Mouse (Mus musculus) MEL (cell line): ENCODE measurements around the gene Esrrb. TPM values are rescaled to one million over a fixed set of nuclear protein-coding genes. Genes with fewer than 3 reads are reported as not detected.

Experiments
- DNase-seq: peaks from one replicate; pipeline ENCODE4 v3.0.0; 2011; ENCODE audit warnings: low read depth, low spot score
- H3K27ac ChIP-seq: 2 replicates; pipeline ENCODE4 v1.5.1; 2012; ENCODE audit warnings: low read depth, mild to moderate bottlenecking, control low read depth, low read length, moderate library complexity; ENCODE audit not compliant: control insufficient read depth
- H3K27me3 ChIP-seq, 2 experiments: fragments of 150-350 bp in 1 of 2; sonication (generic) in 1 of 2; 2 replicates each; pipeline ENCODE4 v1.6.1; 2012; ENCODE audit warnings: low read length in 2 of 2, mild to moderate bottlenecking in 2 of 2, improper control_type of control experiment in 1 of 2, moderate library complexity in 1 of 2; ENCODE audit not compliant: insufficient read depth in 2 of 2, control insufficient read depth in 1 of 2
- H3K36me3 ChIP-seq, 2 experiments: 2 replicates each; pipeline ENCODE4 v1.6.1; 2012 to 2014; ENCODE audit warnings: low read length in 2 of 2, improper control_type of control experiment in 1 of 2, inconsistent platforms in 1 of 2, mild to moderate bottlenecking in 1 of 2; ENCODE audit not compliant: insufficient read depth in 2 of 2, control insufficient read depth in 1 of 2
- H3K4me1 ChIP-seq, 2 experiments: fragments of 150-350 bp in 1 of 2; sonication (generic) in 1 of 2; 2 replicates each; pipeline ENCODE4 v1.6.1; 2012; ENCODE audit warnings: low read length in 2 of 2, improper control_type of control experiment in 1 of 2, mild to moderate bottlenecking in 1 of 2; ENCODE audit not compliant: insufficient read depth in 2 of 2, control insufficient read depth in 1 of 2
- H3K4me3 ChIP-seq, 2 experiments: fragments of 150-350 bp in 1 of 2; sonication (generic) in 1 of 2; 2 replicates each; pipeline ENCODE4 v1.5.1; 2012; ENCODE audit warnings: low read depth in 2 of 2, low read length in 2 of 2, mild to moderate bottlenecking in 2 of 2, moderate library complexity in 2 of 2, control low read depth in 1 of 2, improper control_type of control experiment in 1 of 2; ENCODE audit not compliant: control insufficient read depth in 1 of 2, insufficient read depth in 1 of 2
- H3K79me2 ChIP-seq: 2 replicates; pipeline ENCODE4 v1.6.1; 2012; ENCODE audit warnings: mild to moderate bottlenecking, low read length, moderate library complexity; ENCODE audit not compliant: control insufficient read depth, poor library complexity, insufficient read depth
- H3K9ac ChIP-seq: 2 replicates; pipeline ENCODE4 v1.6.1; 2012; ENCODE audit warnings: low read depth, mild to moderate bottlenecking, control low read depth, low read length, moderate library complexity; ENCODE audit not compliant: control insufficient read depth, poor library complexity, severe bottlenecking
- H3K9me3 ChIP-seq: fragments of 150-350 bp; sonication (generic); replicated peaks from 2 replicates; pipeline ENCODE4 v1.6.1; 2012; ENCODE audit warnings: mild to moderate bottlenecking, low read length, improper control_type of control experiment, moderate library complexity; ENCODE audit not compliant: insufficient read depth
- CHD1 ChIP-seq: IDR thresholded peaks from 2 replicates; pipeline ENCODE4 v1.6.1; 2012; ENCODE audit warnings: low read depth, mild to moderate bottlenecking, inconsistent platforms, low read length, improper control_type of control experiment
- CHD2 ChIP-seq: IDR thresholded peaks from 2 replicates; pipeline ENCODE4 v1.6.1; 2011; ENCODE audit warnings: low read length, improper control_type of control experiment
- CTCF ChIP-seq, 3 experiments: IDR thresholded peaks in 2 of 3; conservative IDR thresholded peaks in 1 of 3; 2 replicates each; pipeline ENCODE4 v1.5.1; 2011 to 2012; ENCODE audit warnings: low read length in 3 of 3, low read depth in 2 of 3, mild to moderate bottlenecking in 2 of 3, improper control_type of control experiment in 1 of 3, inconsistent platforms in 1 of 3, mixed read lengths in 1 of 3, moderate library complexity in 1 of 3; ENCODE audit not compliant: control insufficient read depth in 1 of 3, insufficient read depth in 1 of 3, poor library complexity in 1 of 3, severe bottlenecking in 1 of 3
- EP300 ChIP-seq, 2 experiments: IDR thresholded peaks; 2 replicates each; pipeline ENCODE4 v1.6.1; 2011; ENCODE audit warnings: improper control_type of control experiment in 2 of 2, low read length in 2 of 2, low read depth in 1 of 2, mild to moderate bottlenecking in 1 of 2
- ETS1 ChIP-seq: IDR thresholded peaks from 2 replicates; pipeline ENCODE4 v1.6.1; 2012; ENCODE audit warnings: low read depth, mild to moderate bottlenecking, inconsistent platforms, low read length, improper control_type of control experiment, moderate library complexity
- GABPA ChIP-seq: IDR thresholded peaks from 2 replicates; pipeline ENCODE4 v1.6.1; 2012; ENCODE audit warnings: low read depth, mild to moderate bottlenecking, inconsistent platforms, low read length, improper control_type of control experiment, moderate library complexity
- GATA1 ChIP-seq: IDR thresholded peaks from 2 replicates; pipeline ENCODE4 v1.6.1; 2011; ENCODE audit warnings: low read depth, low read length, improper control_type of control experiment
- HCFC1 ChIP-seq: IDR thresholded peaks from 2 replicates; pipeline ENCODE4 v1.6.1; 2012; ENCODE audit warnings: low read depth, mild to moderate bottlenecking, inconsistent platforms, low read length, improper control_type of control experiment, moderate library complexity
- JUND ChIP-seq: IDR thresholded peaks from 2 replicates; pipeline ENCODE4 v1.6.1; 2011; ENCODE audit warnings: low read depth, mild to moderate bottlenecking, improper control_type of control experiment, low read length
- KAT2A ChIP-seq: conservative IDR thresholded peaks from 2 replicates; pipeline ENCODE4 v1.6.1; 2012; ENCODE audit warnings: low read depth, low read length, improper control_type of control experiment, inconsistent platforms
- MAFK ChIP-seq: IDR thresholded peaks from 2 replicates; pipeline ENCODE4 v1.6.1; 2011; ENCODE audit warnings: low read depth, mild to moderate bottlenecking, low read length, improper control_type of control experiment, borderline replicate concordance
- MEF2A ChIP-seq: IDR thresholded peaks from 2 replicates; pipeline ENCODE4 v1.6.1; 2014; ENCODE audit warnings: low read depth, mild to moderate bottlenecking, inconsistent platforms, low read length, improper control_type of control experiment; ENCODE audit not compliant: poor library complexity, insufficient replicate concordance, severe bottlenecking; ENCODE audit errors: extremely low read depth
- MYB ChIP-seq: IDR thresholded peaks from 2 replicates; pipeline ENCODE4 v1.6.1; 2011; ENCODE audit warnings: mild to moderate bottlenecking, low read depth, low read length, improper control_type of control experiment
- MYC ChIP-seq: IDR thresholded peaks from 2 replicates; pipeline ENCODE4 v1.6.1; 2011; ENCODE audit warnings: low read depth, mild to moderate bottlenecking, low read length, improper control_type of control experiment, moderate library complexity
- NELFE ChIP-seq: IDR thresholded peaks from 2 replicates; pipeline ENCODE4 v1.6.1; 2011; ENCODE audit warnings: low read depth, low read length, improper control_type of control experiment
- POLR2AphosphoS2 ChIP-seq: IDR thresholded peaks from 2 replicates; pipeline ENCODE4 v1.6.1; 2011; ENCODE audit warnings: low read length, improper control_type of control experiment
- POLR2AphosphoS5 ChIP-seq: IDR thresholded peaks from 2 replicates; pipeline ENCODE4 v1.6.1; 2012; ENCODE audit warnings: low read depth, borderline replicate concordance, mild to moderate bottlenecking, inconsistent platforms, low read length, moderate library complexity, mixed read lengths
- RCOR1 ChIP-seq: IDR thresholded peaks from 2 replicates; pipeline ENCODE4 v1.6.1; 2012; ENCODE audit warnings: low read depth, mild to moderate bottlenecking, inconsistent platforms, low read length, improper control_type of control experiment
- SMC3 ChIP-seq: IDR thresholded peaks from 2 replicates; pipeline ENCODE4 v1.6.1; 2011; ENCODE audit warnings: low read depth, low read length, improper control_type of control experiment
- TBP ChIP-seq: IDR thresholded peaks from 2 replicates; pipeline ENCODE4 v1.8.0; 2011; ENCODE audit warnings: low read depth, low read length, improper control_type of control experiment
- polyA plus RNA-seq, 2 experiments: library from polyadenylated mRNA; stranded (reverse) in 1 of 2; unstranded in 1 of 2; fragments of >175 nt in 1 of 2; fragments of >200 nt in 1 of 2; gene quantifications; 2 replicates each; pipeline versions ENCODE4 v1.2.1 to v1.2.4; 2012; ENCODE audit warnings: low replicate concordance in 2 of 2, low read depth in 1 of 2; ENCODE audit not compliant: insufficient read length in 2 of 2, insufficient read depth in 1 of 2, missing spikeins in 1 of 2
- total RNA-seq: library from RNA; depleted of rRNA; stranded (reverse); fragments of 300-350 nt; gene quantifications from 2 replicates; pipeline ENCODE4 v1.2.3, GENCODE M21; 2012

Esrrb gene
- total and polyA plus RNA-seq, 3 experiments: not detected

GRCm38 (mm10) chr12:86370611-86371383 lies 9.9 kb downstream of the Esrrb start (continued):
- TF ChIP-seq JUND (no peak), POLR2AphosphoS2 (no peak), CHD1 (no peak)

GRCm38 (mm10) chr12:86374286-86374685 lies 13.4 kb downstream of the Esrrb start:
- Histone ChIP-seq H3K9me3 (no peaks in the 10 kb centered on the region), H3K27ac (no peak overlapping the region), H3K4me1 (no peaks in the 10 kb centered on the region), H3K4me3 (no peak overlapping the region), H3K79me2 (no peaks in the 10 kb centered on the region), H3K9ac (no peak overlapping the region), H3K27me3 (no peaks in the 10 kb centered on the region; a peak in 1 of 4 replicates), H3K36me3 (no peaks in the 10 kb centered on the region)
- no peak for DNase-seq
- no peak for TF ChIP-seq ETS1
- TF ChIP-seq EP300 (IDR thresholded peaks at IDR 0.05; ENCODE audit: low read depth in 1 of 2, low read length in 2 of 2): no peak
- TF ChIP-seq CHD2: no peak
- no peak for TF ChIP-seq CHD1
- TF ChIP-seq MYC: no peak
- TF ChIP-seq CTCF (IDR thresholded peaks at IDR 0.05 in 2 of 3, conservative IDR thresholded peaks at IDR 0.05 in 1 of 3; ENCODE audit: control insufficient read depth in 1 of 3, insufficient read depth in 1 of 3, low read depth in 2 of 3, low read length in 3 of 3, poor library complexity in 1 of 3, severe bottlenecking in 1 of 3): no peak
- TF ChIP-seq MYB: no peak
- TF ChIP-seq GATA1: no peak
- no peak for TF ChIP-seq HCFC1
- TF ChIP-seq KAT2A: no peak
- TF ChIP-seq TBP: no peak
- TF ChIP-seq POLR2AphosphoS5: no peak
- no peak for TF ChIP-seq NELFE
- TF ChIP-seq MEF2A: no peak
- no peak for TF ChIP-seq RCOR1
- TF ChIP-seq SMC3: no peak
- no peak for TF ChIP-seq GABPA
- TF ChIP-seq MAFK: no peak
